Mouse (Mus musculus): ENCODE data around the gene Syt14. TPM values are rescaled to one million over a fixed set of nuclear protein-coding genes. Genes with fewer than 3 reads are reported as not detected.

Syt14 gene
- polyA plus RNA-seq, 1 experiment from 2014 or later, result 7.4 TPM

- Histone ChIP-seq H3K9ac (ENCODE audit: low read length) (no peak overlapping the region), H3K27ac (ENCODE audit: low read depth, low read length) (no peak overlapping the region), H3K4me3 (ENCODE audit: low read depth, low read length) (no peak overlapping the region), H3K4me2 (ENCODE audit: low read depth) (no peak overlapping the region), H3K27me3 (ENCODE audit: control insufficient read depth, insufficient read depth, low read length) (no peaks in the 10 kb centered on the region), H3K9me3 (ENCODE audit: control insufficient read depth, low read length) (no peaks in the 10 kb centered on the region), H3K4me1 (ENCODE audit: control insufficient read depth, insufficient read depth, low read length) (no peaks in the 10 kb centered on the region), H3K36me3 (ENCODE audit: control insufficient read depth, insufficient read depth, low read length) (no peaks in the 10 kb centered on the region)
- WGBS, result 83% methylated on average over 2 of the region's 2 CpGs
- DNase-seq (ENCODE audit: low spot score) (no peak), ATAC-seq (ENCODE audit: insufficient read depth, low FRiP score, low TSS enrichment) (no peak)
These were observed 34.0 kb downstream of the Syt14 start for GRCm38 (mm10) chr1:193001587-193001986.

- ATAC-seq (ENCODE audit: insufficient read depth, low FRiP score, low TSS enrichment) (no peak), DNase-seq (ENCODE audit: low spot score) (no peak)
- no peak overlapping the region for H3K4me3 ChIP-seq (ENCODE audit: low read depth, low read length)
- no peak overlapping the region for H3K27ac ChIP-seq (ENCODE audit: low read depth, low read length)
- H3K9ac ChIP-seq (ENCODE audit: low read length), result no peak overlapping the region
- no peaks in the 10 kb centered on the region for H3K27me3 ChIP-seq (ENCODE audit: control insufficient read depth, insufficient read depth, low read length)
- H3K4me2 ChIP-seq (ENCODE audit: low read depth), result no peak overlapping the region
- no peaks in the 10 kb centered on the region for H3K4me1 ChIP-seq (ENCODE audit: control insufficient read depth, insufficient read depth, low read length)
- H3K9me3 ChIP-seq (ENCODE audit: control insufficient read depth, low read length), result no peaks in the 10 kb centered on the region
- H3K36me3 ChIP-seq (ENCODE audit: control insufficient read depth, insufficient read depth, low read length), result no peaks in the 10 kb centered on the region
These were observed 34.7 kb downstream of the Syt14 start for GRCm38 (mm10) chr1:193000908-193001307.

GRCm38 (mm10) chr1:192994179-192994873, 41.2 kb downstream of the Syt14 start:
- no peaks in the 10 kb centered on the region for H3K9me3 ChIP-seq (ENCODE audit: control insufficient read depth, low read length)

DNA sequence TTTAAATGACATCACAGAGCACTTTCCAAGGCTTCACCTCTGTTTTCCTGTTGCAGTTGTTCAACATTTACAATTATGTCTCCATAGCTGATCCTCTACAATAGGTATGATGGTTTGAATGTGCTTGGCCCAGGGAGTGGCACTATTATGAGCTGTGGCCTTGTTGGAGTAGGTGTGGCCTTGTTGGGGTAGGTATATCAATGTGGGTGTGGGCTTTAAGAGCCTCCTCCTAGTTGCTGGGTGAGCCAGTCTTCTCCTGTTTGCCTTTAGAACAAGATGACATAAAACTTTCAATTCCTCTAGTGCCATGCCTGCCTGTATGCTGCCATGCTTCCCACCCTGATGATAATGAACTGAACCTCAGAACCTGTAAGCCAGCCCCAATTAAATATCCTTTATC, 42.1 kb downstream of the Syt14 start:
- no peak for ATAC-seq (ENCODE audit: insufficient read depth, low FRiP score, low TSS enrichment)
- H3K4me1 ChIP-seq (ENCODE audit: control insufficient read depth, insufficient read depth, low read length), result no peaks in the 10 kb centered on the region
- H3K36me3 ChIP-seq (ENCODE audit: control insufficient read depth, insufficient read depth, low read length), result no peaks in the 10 kb centered on the region
- H3K9ac ChIP-seq (ENCODE audit: low read length), result no peak overlapping the region
- H3K4me3 ChIP-seq (ENCODE audit: low read depth, low read length), result no peak overlapping the region
- no peak overlapping the region for H3K27ac ChIP-seq (ENCODE audit: low read depth, low read length)
- DNase-seq (ENCODE audit: low spot score), result no peak
- H3K27me3 ChIP-seq (ENCODE audit: control insufficient read depth, insufficient read depth, low read length), result no peaks in the 10 kb centered on the region
- no peaks in the 10 kb centered on the region for H3K9me3 ChIP-seq (ENCODE audit: control insufficient read depth, low read length)
- no peak overlapping the region for H3K4me2 ChIP-seq (ENCODE audit: low read depth)

More at GRCm38 (mm10) chr1:192994179-192994873, 41.2 kb downstream of the Syt14 start:
- Histone ChIP-seq H3K27ac (ENCODE audit: low read depth, low read length) (no peak overlapping the region), H3K9ac (ENCODE audit: low read length) (no peak overlapping the region), H3K27me3 (ENCODE audit: control insufficient read depth, insufficient read depth, low read length) (no peaks in the 10 kb centered on the region), H3K4me1 (ENCODE audit: control insufficient read depth, insufficient read depth, low read length) (no peaks in the 10 kb centered on the region), H3K36me3 (ENCODE audit: control insufficient read depth, insufficient read depth, low read length) (no peaks in the 10 kb centered on the region), H3K4me3 (ENCODE audit: low read depth, low read length) (no peak overlapping the region), H3K4me2 (ENCODE audit: low read depth) (no peak overlapping the region)
- DNase-seq (ENCODE audit: low spot score) (no peak), ATAC-seq (ENCODE audit: insufficient read depth, low FRiP score, low TSS enrichment) (no peak)
- WGBS, result 88% methylated on average over 2 of the region's 2 CpGs

DNA sequence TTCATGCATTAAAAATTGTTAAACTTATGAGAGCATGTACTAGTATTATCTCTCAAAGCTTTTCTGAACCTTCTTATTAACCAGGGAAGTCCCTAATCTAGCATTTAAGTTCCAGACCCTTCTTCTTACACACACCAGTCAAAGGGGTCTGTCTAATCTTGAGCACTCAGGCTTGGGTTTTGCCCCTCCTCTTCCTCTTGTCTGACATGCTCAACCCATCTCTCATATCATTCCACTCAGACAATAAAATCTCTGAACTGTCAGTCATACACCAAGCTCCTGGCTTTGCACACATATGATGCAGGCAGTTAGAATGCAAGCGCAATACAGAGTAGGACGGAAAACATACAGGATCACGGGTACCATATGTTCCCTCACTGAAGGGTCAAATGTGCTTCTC, 48.4 kb downstream of the Syt14 start:
- Histone ChIP-seq H3K4me3 (ENCODE audit: low read depth, low read length) (no peak overlapping the region), H3K4me2 (ENCODE audit: low read depth) (no peak overlapping the region), H3K27me3 (ENCODE audit: control insufficient read depth, insufficient read depth, low read length) (no peaks in the 10 kb centered on the region), H3K27ac (ENCODE audit: low read depth, low read length) (no peak overlapping the region), H3K9ac (ENCODE audit: low read length) (no peak overlapping the region), H3K9me3 (ENCODE audit: control insufficient read depth, low read length) (no peaks in the 10 kb centered on the region), H3K36me3 (ENCODE audit: control insufficient read depth, insufficient read depth, low read length) (no peaks in the 10 kb centered on the region), H3K4me1 (ENCODE audit: control insufficient read depth, insufficient read depth, low read length) (no peaks in the 10 kb centered on the region)
- WGBS, result 96% methylated on average over 3 of the region's 3 CpGs
- no peak for DNase-seq (ENCODE audit: low spot score)
- no peak for ATAC-seq (ENCODE audit: insufficient read depth, low FRiP score, low TSS enrichment)

DNA sequence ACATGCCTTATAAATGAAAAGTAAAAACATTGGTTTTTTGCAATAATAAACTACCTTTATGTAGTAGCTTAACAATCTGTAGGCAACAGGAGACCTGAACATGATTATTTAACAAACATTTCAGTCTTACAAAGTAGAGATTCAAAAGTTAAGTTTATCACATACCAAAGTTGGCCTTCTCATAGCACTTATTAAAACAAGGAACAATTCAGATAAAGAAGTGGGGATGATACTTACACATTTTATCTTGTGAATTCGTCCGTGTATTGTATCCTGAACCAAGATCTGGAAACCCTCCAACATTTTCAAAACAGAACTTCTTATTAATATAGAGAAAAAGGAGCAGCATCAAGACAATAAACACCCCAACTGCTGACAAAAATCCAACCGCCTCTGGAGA, 49.1 kb downstream of the Syt14 start:
- no peak overlapping the region for H3K9ac ChIP-seq (ENCODE audit: low read length)
- no peak overlapping the region for H3K4me3 ChIP-seq (ENCODE audit: low read depth, low read length)
- H3K4me2 ChIP-seq (ENCODE audit: low read depth), result no peak overlapping the region
- H3K36me3 ChIP-seq (ENCODE audit: control insufficient read depth, insufficient read depth, low read length), result no peaks in the 10 kb centered on the region
- no peaks in the 10 kb centered on the region for H3K9me3 ChIP-seq (ENCODE audit: control insufficient read depth, low read length)
- no peaks in the 10 kb centered on the region for H3K27me3 ChIP-seq (ENCODE audit: control insufficient read depth, insufficient read depth, low read length)
- DNase-seq (ENCODE audit: low spot score) (no peak), ATAC-seq (ENCODE audit: insufficient read depth, low FRiP score, low TSS enrichment) (no peak)
- H3K4me1 ChIP-seq (ENCODE audit: control insufficient read depth, insufficient read depth, low read length), result no peaks in the 10 kb centered on the region
- WGBS, result 90% methylated on average over 3 of the region's 3 CpGs
- no peak overlapping the region for H3K27ac ChIP-seq (ENCODE audit: low read depth, low read length)

GRCm38 (mm10) chr1:192984333-192984732, 51.2 kb downstream of the Syt14 start:
- DNase-seq (ENCODE audit: low spot score) (no peak), ATAC-seq (ENCODE audit: insufficient read depth, low FRiP score, low TSS enrichment) (no peak)
- H3K4me2 ChIP-seq (ENCODE audit: low read depth), result no peak overlapping the region
- H3K9ac ChIP-seq (ENCODE audit: low read length), result no peak overlapping the region
- no peaks in the 10 kb centered on the region for H3K4me1 ChIP-seq (ENCODE audit: control insufficient read depth, insufficient read depth, low read length)
- H3K27ac ChIP-seq (ENCODE audit: low read depth, low read length), result no peak overlapping the region
- 87% methylated on average over 4 of the region's 4 CpGs for WGBS
- H3K4me3 ChIP-seq (ENCODE audit: low read depth, low read length), result no peak overlapping the region
- no peaks in the 10 kb centered on the region for H3K36me3 ChIP-seq (ENCODE audit: control insufficient read depth, insufficient read depth, low read length)
- no peaks in the 10 kb centered on the region for H3K27me3 ChIP-seq (ENCODE audit: control insufficient read depth, insufficient read depth, low read length)
- H3K9me3 ChIP-seq (ENCODE audit: control insufficient read depth, low read length), result no peaks in the 10 kb centered on the region

DNA sequence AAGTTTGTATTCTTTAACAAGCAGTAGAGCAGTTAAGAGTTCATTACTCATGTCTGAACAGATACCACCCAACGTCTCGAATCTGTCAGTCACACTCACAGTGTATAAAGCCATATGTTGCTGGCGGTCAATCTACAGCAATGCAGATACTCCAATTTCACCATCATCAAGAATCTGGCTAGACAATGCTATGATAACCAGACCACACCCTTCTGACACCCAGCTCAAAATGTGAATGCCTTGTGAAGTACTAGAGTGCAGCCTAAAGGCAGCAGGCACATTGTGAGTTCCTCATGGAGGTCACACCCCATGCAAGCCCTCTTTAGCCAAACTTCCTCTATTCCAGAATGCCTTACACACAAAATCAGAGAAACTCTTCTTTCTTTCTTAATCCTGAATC, 53.9 kb downstream of the Syt14 start:
- H3K27ac ChIP-seq (ENCODE audit: low read depth, low read length), result no peak overlapping the region
- no peaks in the 10 kb centered on the region for H3K9me3 ChIP-seq (ENCODE audit: control insufficient read depth, low read length)
- 88% methylated on average over 3 of the region's 3 CpGs for WGBS
- H3K4me1 ChIP-seq (ENCODE audit: control insufficient read depth, insufficient read depth, low read length), result no peaks in the 10 kb centered on the region
- H3K4me3 ChIP-seq (ENCODE audit: low read depth, low read length), result no peak overlapping the region
- H3K27me3 ChIP-seq (ENCODE audit: control insufficient read depth, insufficient read depth, low read length), result no peaks in the 10 kb centered on the region
- H3K9ac ChIP-seq (ENCODE audit: low read length), result no peak overlapping the region
- no peaks in the 10 kb centered on the region for H3K36me3 ChIP-seq (ENCODE audit: control insufficient read depth, insufficient read depth, low read length)
- ATAC-seq (ENCODE audit: insufficient read depth, low FRiP score, low TSS enrichment) (no peak), DNase-seq (ENCODE audit: low spot score) (no peak)
- no peak overlapping the region for H3K4me2 ChIP-seq (ENCODE audit: low read depth)

DNA sequence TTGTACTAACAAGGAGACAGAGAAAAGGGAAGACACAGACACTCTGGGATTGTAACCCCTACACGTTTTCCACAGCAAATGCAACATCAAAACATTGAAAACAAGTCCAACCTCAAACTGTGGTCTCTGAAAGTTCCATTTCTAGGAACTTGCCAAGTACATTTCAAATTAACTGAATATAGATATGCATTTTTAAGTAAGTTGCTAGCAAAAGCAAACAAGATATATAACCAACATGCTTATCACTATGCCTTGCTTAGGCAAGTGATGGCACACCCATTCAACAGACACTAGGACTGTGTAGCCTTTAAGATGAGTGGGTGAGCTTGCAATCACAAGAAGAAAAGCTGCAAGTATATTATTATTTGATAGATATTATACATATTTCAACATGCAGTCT, 54.5 kb downstream of the Syt14 start:
- DNase-seq (ENCODE audit: low spot score), result no peak
- Histone ChIP-seq H3K4me3 (ENCODE audit: low read depth, low read length) (no peak overlapping the region), H3K9me3 (ENCODE audit: control insufficient read depth, low read length) (no peaks in the 10 kb centered on the region), H3K27me3 (ENCODE audit: control insufficient read depth, insufficient read depth, low read length) (no peaks in the 10 kb centered on the region), H3K27ac (ENCODE audit: low read depth, low read length) (no peak overlapping the region), H3K4me2 (ENCODE audit: low read depth) (no peak overlapping the region), H3K9ac (ENCODE audit: low read length) (no peak overlapping the region), H3K36me3 (ENCODE audit: control insufficient read depth, insufficient read depth, low read length) (no peaks in the 10 kb centered on the region), H3K4me1 (ENCODE audit: control insufficient read depth, insufficient read depth, low read length) (no peaks in the 10 kb centered on the region)
- ATAC-seq (ENCODE audit: insufficient read depth, low FRiP score, low TSS enrichment), result no peak
- WGBS, result 73% methylated on average over 1 of the region's 1 CpGs

Data from neural tube, embryonic 11.5 days (tissue).